Mouse (Mus musculus) cerebellum, postnatal 10 days (tissue): Measurements from ENCODE around the gene Arid5b.

Experiments
- DNase-seq, 2 experiments: peaks; one replicate each; pipeline ENCODE4 v3.0.0; 2021; ENCODE audit warnings: mixed read lengths in 2 of 2

Gene Arid5b

DNA sequence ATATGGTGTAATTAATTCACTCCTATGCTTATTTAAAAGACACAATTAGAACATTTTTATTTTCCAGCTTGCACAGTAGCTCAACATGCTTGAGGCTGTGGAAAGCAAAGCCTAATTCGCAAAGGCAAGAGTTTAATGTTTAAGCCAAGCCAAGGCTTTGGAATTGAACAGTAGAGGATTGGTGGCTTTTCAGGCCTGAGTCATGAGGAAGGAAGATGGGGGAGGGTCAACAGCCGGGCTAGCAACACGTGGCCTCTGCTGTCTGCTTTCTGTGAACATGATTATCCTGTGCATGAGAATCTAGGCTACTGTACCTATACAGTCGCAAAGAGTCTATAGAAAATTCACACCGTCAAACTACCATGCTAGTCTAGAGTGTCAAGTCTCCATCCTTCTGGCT lies 9.9 kb downstream of the Arid5b start:
- no peak for DNase-seq

DNA sequence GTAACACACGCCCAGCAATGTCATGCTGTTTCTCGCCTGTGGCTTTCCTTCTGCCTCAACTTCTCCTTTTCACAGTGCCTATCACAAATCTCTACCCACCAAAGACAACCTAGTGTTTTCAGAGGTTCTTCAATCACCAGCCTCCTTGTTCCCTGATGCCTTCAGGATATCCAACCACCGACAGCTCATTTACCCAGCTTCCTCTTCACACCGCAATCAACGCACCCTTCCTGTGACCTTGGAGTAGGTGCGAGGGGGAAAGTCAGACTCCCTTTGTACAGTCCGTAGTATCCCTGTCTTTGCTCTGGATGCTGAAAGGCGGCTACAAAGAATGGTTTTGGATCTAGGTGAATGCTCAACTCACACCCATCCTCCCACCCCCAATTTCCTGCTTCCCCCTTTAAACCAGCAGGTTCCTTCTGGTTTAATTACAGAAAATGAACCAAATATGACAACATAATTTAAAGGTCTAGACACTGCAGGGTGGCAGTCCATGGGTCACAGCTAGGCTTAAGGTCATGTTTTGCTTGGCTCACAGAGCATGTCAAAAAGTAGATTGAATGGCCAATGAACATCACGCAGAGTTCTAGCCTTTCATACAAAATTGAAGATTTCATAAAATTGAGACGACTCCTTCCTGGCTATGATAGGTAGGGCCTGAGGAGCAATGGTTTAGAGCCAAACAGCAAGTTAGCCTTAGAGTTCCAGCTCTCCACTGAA lies 14.4 kb downstream of the Arid5b start:
- no peak for DNase-seq

DNA sequence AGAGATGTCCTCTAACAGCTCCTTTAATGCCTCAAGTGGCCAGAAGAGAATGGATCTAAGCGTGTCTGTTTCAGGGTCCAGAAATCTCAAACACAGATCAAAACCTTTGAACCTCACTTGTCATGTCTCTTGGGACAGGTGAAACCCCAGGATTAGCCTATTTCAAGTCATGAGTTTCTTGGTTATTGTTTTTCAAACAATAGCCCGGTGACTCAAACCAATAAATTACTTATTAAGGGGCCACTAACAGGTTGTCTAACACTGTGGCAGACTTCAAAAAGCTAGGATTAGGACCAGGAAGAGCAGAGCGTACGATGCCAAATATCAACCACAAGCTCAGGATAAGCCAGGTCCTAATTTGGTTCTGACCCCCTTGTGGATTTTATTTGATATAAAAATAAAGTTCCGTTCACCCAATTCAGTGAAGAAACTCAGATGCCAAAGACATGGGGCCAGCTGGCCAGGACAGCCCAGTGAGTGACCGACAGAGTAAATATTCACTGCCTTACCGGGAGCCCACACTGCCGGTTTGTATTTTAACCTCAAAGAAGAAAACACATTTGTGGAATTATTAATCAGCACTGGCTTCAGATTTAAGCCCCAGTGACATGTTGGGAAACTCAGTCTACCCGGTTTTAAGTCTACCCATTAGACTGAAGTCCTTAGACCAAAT lies 15.1 kb downstream of the Arid5b start:
- DNase-seq, result no peak

DNA sequence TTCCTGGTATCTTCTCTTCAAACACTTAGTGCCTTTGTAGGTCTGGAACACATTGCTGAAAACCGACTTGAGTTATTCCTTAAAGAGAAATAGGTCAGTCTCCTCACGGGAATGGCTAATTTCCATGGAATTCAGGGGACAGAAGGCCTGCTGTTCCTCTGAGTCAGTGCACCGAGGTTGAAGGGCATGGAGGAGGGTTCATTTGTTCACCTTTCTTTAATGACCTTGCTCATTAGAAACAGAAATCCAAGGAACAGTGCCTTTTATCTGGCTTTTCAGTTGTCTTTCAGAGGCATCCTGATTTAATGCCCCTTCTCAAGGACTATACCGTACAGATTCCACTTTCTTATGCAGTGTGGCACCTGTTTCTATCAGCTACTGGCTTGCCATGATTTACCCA lies 18.9 kb downstream of the Arid5b start:
- DNase-seq, result no peak

DNA sequence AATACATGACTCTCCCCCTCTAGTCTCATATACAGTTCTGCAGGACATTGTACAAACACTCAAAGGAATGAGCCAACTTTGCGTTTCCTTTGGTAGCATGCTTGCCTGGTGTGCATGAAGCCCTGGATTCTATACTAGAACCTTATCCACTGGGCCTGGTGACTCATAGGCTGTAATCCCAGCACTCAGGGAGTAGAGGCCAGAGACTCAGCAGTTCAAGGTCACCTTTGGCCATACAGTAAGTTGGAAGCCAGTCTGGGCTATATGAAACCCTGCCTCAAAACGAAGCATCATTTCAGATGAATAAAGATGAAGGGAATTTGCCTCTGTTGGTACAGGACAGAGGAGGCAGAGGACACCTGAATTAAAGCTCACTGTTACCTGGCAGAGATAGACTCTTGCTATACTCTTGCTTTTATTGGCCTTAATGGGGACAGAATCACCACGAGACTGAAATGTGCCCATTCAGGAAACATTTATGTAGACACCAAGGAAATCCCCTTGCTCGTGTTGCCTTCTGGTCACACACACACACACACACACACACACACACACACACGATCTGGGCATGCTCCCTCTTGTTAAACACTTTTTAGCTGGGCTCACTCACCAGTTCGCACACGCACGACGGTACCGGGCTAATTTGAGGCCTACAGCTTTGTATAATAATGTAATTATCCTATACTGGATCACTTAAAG lies 21.0 kb downstream of the Arid5b start:
- DNase-seq, result no peak

DNA sequence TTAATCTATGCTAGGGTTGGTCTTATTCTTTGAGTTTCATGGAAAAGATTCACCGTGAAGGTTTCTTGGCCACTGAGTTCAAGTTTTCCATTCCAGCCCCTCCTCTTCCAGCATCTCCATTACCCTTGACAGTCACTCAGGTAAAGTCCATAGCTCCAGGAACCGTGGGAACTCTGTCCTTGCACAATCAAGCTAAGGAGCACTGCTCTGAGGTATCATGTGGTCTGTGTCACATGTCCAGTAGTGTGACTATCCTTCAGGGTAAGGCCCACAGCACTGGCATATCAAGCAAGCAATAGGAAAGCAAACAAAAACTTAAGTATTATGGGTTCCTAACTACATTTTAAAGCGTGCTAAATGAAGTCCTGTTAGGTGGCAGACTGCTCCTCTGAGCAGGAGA lies 22.4 kb downstream of the Arid5b start:
- DNase-seq, result no peak

DNA sequence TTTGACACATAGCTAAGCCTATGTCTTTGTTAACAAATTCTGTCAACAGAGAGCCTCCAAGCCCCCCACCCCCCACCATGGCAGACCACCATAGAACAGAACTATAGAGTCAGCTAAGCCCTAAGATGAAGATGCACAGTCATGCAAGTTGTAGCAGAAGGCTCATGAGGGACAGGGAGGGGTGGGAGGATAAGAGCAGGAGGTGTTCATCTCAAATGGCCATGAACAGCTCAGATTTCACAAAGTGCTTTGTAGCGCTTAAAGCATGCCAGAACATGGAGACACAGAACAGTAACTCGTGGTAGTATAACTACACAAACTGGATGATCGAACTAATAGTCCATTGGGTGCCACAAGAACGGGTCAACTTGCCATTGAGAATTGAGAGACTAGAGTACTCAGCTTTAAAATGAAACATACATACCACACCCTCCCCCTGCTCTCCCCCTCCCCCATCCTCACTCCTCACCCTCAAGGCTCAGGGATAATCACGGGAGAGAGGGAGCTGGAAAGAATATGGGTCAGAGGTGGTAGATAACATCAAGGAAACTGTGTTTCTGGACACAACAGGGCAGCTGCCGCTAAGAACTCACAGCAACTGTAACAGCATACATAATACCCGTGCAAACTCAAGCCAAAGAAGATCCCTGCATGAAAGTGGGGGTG lies 25.0 kb downstream of the Arid5b start:
- DNase-seq, result no peak

DNA sequence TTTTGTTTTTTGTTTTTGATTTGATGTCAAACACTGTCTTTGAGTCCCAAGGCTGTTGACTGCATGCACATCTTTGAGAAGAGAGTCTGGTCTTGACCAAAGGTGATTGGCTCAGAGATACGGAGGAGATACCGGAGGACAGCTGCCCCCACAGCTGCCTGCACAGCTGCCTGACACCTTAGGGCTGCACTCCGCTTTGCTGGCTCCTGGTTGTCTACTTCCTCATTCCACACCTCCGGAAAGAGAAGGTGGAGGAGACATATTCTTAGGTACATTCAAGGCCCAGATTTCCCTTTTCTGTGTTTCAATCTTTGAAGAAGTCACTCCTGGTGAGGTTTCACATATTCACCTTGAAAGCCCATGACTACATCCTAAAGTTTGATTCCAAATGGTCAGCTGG lies 25.9 kb downstream of the Arid5b start:
- DNase-seq, result no peak

DNA sequence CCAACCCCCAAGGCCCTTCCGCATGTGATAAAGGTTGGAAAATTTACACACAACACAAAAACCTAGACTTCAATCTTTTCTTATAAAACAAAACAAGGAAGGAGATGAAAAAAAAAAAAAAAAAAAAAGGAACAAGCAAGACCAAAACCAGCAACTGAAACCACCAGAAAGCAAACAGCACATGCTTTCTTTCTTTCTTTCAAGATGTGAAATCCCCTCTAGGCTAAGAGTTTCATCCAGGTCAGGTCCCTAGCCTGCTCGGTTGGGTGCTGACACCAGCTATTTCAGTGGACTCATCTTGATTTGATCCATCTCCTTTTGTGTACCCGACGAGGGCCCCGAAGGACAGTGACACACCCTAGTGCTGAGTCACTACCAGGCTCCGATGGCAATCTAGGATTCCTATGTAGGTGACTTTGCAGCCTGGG lies 29.2 kb downstream of the Arid5b start:
- no peak for DNase-seq

DNA sequence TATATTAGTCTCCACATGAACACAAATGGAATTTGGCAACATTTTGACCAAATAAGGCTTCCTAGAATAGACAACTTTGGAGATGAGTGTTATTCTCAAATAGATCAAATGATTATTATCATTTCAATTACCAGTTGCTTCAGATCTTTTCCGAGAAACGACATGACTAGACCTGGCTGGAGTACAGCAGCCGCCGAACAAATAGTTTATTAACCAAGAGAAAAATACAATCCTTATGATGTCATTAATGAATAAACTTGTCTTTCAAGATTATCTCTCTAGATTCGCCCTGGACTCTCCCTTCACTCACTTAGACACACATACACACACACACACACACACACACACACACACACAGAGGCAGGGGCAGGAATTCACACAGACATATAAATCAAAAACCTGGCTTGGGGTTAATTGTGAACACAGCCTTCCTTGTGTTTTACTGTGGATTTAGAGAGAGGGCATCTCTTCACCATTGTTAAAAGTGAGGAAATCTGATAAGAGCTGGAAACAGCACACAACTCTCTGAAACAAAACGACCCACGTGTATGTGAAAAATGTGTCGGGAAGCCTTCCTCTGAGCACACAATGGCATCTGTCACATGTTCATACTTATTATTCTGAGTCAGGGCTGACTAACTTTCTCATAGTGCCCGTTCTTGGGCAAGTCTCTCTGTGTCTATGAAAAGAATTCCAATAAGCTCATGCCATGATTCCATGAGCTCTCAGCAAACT lies 30.1 kb downstream of the Arid5b start:
- DNase-seq, result no peak

DNA sequence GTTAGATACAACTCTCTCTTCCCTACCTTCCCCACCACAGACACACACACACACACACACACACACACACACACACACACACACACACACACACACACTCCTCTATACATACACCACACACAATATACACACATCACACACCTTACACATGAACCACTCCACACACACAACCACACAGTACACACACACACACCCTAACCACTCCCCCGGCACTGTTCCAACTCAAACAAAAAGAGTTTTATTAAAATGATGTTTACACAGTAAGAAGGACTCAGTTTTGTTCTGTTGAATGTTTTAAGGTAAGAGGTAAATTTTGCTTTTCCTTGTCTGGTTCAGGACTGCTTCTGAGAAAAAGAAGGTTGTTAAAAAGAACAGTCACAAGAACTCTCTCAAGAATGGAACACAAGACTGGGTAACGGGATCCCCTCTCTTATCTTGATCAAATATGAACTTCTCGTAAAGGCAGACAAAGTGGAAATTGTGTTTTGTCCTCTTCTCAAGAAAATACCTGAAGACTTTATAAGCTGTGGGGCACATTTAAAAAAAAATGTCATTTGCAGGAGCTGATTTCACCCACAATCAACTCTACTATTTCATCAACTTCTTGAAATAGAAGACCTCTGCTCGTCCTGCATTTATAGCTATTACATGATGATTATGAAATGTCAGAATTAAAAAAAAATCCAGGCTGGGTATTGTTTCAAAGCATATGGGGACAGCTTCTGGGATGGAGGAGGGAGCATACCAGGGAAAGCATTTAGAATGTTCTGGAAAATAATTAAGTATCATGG lies 30.9 kb downstream of the Arid5b start:
- no peak for DNase-seq

DNA sequence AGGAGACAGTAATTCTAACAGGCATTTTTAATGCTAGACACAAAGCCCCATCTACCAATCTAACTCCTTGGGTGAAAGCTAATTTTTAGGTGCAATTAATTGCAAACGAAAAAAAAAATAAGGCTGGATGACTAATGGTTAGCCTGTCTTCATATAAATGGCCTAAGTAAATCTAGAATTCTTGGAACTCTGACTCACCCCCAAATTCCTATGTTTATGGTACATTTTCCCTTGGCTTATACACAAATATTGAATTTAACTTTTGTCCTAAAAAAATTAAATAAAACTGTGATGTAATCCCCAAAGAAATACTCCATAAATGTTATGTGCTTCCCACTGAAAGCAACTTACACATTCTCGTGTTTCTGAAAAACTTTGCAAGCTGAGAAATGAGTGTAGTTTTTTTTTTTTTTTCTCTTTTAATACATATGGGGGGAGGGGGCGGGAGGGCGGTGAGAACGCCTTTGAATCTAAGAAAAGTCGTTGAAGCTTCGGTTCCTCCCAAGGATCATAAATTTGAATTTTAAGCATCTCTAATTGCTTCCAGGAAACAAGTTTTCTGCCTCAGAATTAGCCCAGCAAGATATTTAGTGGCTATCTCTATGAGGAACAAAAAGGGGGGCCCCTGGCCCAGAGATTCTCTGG lies 31.8 kb downstream of the Arid5b start:
- DNase-seq, result no peak

DNA sequence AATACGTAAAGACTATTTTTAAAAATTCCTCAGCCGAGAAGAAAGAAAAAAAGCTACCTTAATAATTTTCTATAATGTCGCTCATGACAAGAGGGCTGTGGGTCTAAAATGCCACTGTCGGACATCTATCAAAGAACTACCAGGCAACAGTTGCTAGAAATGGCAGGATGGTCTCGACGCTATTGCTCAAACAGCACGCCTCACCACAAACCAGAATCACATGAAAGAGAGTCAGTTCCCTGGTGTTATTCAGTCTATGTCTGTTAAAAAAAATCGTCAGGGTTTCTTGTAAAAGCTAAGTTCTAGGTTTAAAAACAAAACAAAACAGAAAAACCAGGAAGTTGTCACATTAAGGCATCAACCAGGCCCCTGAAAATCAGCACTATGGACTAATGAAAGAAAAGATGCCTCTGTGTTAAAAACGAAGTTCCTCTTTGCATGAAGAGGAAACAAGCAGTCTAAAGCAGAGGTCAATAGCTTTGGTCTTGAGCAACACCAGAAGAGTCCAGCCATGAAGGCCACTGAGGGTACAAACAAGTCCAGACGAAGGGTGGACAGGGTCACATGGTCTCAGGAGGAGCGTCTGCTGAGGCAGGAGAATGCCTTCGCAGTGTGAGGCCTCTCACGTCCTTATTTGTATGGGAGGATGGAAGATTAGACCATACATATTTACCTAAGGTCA lies 37.6 kb downstream of the Arid5b start:
- no peak for DNase-seq

DNA sequence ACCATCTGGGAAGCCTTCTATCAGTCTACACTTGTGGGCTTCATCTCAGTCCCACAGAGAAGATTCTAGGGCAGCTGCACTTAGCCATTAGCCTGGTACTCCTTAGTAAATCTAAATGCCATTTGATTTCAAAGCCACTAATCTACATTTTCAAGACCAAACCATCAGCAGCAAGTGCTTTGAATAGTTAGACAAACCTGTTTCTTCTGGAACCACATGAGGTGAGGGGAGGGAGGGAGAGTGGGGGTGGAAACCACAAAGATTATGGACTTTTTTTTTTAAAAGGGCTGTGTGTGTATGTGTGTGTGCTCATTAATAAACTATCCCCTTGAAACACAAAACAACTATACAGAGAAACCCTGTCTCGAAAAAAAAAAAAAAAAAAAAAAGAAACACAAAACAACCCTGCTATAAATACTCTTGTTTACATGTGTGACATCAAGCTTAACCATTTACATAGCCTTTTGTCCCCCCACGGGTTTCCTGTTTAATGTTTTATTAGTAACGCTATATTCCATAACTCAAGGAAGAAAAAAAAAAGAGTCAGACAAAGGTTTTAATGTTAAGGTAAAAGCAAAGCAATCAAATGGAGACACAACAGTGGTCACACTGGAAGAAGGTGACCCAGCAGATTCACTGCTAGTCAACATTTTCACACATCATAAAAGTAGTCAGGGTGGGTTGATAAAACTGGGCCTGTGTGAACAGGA lies 38.3 kb downstream of the Arid5b start:
- DNase-seq, result no peak

DNA sequence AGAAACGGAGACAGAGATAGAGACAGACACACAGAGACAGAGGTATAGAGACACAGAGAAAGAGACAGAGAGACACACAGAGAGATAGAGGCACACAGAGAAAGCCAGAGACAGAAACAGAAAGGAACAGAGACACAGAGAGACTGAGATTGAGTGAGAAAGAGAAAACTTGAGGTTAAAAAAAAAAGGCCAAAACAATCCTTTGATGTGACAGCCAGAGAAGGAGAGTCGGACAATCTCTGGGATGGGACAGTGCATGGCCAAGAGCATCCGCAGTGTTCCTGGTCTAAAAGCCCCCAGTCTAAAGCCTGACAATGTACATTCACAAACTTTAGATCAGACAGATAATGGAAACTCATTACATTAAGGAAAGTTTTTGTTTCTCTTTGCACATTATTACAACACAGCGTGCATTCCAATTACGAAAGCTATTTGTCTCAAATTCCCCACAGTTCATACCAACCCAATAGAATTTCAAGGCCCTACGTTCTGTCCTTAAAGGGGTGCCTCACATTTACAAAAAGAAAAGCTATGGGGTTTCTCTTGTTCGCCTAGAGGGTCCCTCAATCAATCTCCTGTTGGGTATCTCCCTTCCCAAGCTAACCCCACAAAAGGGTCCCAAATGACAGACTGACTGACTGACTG lies 39.0 kb downstream of the Arid5b start:
- no peak for DNase-seq

DNA sequence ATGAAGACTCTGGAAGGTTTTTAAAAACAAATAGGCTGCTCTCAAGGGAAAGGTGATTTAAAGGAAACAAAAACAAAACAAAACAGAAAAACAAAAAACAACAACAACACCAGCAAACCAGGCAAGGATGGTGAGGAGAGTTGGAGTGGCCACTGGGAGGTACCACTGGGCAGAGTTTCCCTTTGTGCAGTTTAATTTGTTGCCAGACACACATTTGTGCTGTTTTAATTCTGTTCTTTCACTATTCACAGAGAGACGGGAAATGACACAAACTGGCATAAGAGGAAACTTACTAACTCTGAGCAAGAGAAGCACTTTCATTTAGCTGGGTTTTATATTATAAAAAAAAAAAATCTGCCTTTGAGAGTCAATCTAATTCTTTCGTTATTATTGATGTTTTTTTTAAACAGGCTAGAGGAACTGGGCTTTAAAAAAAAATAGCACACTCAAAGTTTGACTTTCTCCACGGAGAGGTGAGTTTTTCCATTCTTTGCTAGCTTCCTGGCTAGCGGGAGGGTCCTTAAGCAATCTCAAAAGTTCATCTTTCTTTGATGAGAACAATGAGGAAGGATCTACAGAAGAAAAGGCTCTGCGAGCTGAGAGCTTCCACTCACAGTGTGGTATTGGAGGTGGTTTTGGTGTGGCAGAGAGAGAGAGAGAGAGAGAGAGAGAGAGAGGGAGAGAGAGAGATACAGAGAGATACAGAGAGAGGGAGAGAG lies 39.7 kb downstream of the Arid5b start:
- no peak for DNase-seq

DNA sequence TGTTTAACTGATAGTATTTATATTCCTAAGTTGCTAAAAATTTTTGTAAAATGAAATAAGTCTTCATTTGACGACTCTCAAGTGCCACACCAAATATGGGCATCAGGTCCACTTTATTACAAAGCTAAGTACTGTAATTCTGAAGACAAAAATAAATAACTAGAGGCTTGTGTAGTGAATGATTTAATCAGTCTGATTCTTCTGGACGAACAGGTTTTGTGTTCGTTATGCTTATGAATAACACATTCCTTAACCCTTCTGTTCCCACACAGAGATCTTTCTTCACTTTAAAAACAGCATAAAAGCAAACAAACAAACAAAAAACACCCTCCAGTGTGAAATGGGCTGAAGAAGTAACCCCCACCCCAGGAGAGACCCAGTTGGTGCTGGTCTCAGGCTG lies 40.4 kb downstream of the Arid5b start:
- no peak for DNase-seq

DNA sequence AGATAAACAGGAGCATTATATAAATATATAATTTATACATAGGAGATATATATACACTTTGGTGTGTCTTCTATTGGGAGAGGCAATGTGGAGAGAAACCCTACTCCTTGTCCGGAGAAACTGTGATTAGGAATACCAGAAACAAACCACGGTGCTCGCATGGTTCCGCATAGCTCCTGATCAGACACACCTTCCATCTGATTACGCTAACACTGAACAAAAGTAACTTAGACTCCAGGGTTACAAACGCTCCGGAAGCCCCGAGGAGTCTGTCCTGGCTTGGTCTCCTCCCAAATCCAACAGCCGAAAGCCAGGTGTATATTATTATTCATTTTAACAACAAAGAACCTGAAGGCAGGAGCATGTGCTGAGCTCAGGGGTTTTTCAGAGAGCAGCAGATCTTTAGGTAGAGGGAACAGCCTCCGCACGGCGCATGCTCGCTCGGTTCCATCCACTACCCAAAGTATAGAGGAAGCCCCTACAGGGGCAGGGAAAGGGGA lies 41.5 kb downstream of the Arid5b start:
- no peak for DNase-seq
